Mouse (Mus musculus) CD4-positive naive resting alpha-beta T cell, adult 57 days (primary cell): ENCODE measurements around the gene Tex35. TPM values are rescaled to one million over a fixed set of nuclear protein-coding genes. Genes with fewer than 3 reads are reported as not detected.

Experiments used
- total RNA-seq: library from RNA; stranded (reverse); gene quantifications from one replicate; pipeline ENCODE4 v1.2.4, GENCODE M21; 2023

Tex35 gene
- total RNA-seq: not detected

GRCm38 (mm10) chr1:157108580-157108979 is at the start of gene Tex35:
Tex35 (minus strand) TSS chr1:157108680.

Other genes starting within 250 kb of the Tex35 start
- gene Ralgps2, start 169.1 kb downstream of the Tex35 start, total RNA-seq: 107 TPM